Mouse (Mus musculus) embryonic facial prominence, embryonic 14.5 days (tissue): ENCODE data around the gene Gys1. TPM values are rescaled to one million over a fixed set of nuclear protein-coding genes. Genes with fewer than 3 reads are reported as not detected.
"Not testable (repeated sequence)": the region's sequence is repeated elsewhere in the genome, so short reads cannot be mapped to it uniquely, and the experiment has no call there.

ENCODE experiments used
- ATAC-seq: fragments of 200-750 bp; cut with Nextera tagmentation; 2 replicates; pipeline ENCODE4 v1.8.0; 2017; ENCODE audit warnings: low read depth, moderate number of reproducible peaks, moderate TSS enrichment
- DNase-seq: peaks from one replicate; pipeline ENCODE4 v3.0.0-alpha.2; 2015; ENCODE audit warnings: low spot score
- H3K27ac ChIP-seq: fragments of 300-500 bp; sonication (generic); replicated peaks from 2 replicates; pipeline ENCODE4 v1.5.1; 2014; ENCODE audit warnings: low read depth, mild to moderate bottlenecking, low read length, moderate library complexity
- H3K27me3 ChIP-seq: fragments of 300-500 bp; sonication (generic); replicated peaks from 2 replicates; pipeline ENCODE4 v1.6.1; 2014; ENCODE audit warnings: low read length; ENCODE audit not compliant: control insufficient read depth, insufficient read depth
- H3K36me3 ChIP-seq: fragments of 300-500 bp; sonication (generic); 2 replicates; pipeline ENCODE4 v1.6.1; 2014; ENCODE audit warnings: low read length, mixed read lengths; ENCODE audit not compliant: control insufficient read depth, insufficient read depth
- H3K4me1 ChIP-seq: fragments of 300-500 bp; sonication (generic); 2 replicates; pipeline ENCODE4 v1.6.1; 2014; ENCODE audit warnings: antibody characterized with exemption, low read length; ENCODE audit not compliant: control insufficient read depth, insufficient read depth
- H3K4me2 ChIP-seq: fragments of 300-500 bp; sonication (generic); 2 replicates; pipeline ENCODE4 v1.6.1; 2014; ENCODE audit warnings: low read depth, mild to moderate bottlenecking, low read length, moderate library complexity, mixed read lengths
- H3K4me3 ChIP-seq: fragments of 300-500 bp; sonication (generic); 2 replicates; pipeline ENCODE4 v1.5.1; 2014; ENCODE audit warnings: low read depth, mild to moderate bottlenecking, low read length
- H3K9ac ChIP-seq: fragments of 300-500 bp; sonication (generic); 2 replicates; pipeline ENCODE4 v1.6.1; 2014; ENCODE audit warnings: low read depth, mild to moderate bottlenecking, low read length, moderate library complexity, mixed read lengths
- H3K9me3 ChIP-seq: fragments of 300-500 bp; sonication (generic); 2 replicates; pipeline ENCODE4 v1.6.1; 2016; ENCODE audit warnings: low read length; ENCODE audit not compliant: control insufficient read depth
- WGBS: fragments of 180-500 bp; shearing (Covaris S2); extraction: QIAGEN DNeasy Blood & Tissue Kit; methylation state at CpG from one replicate; pipeline ENCODE4 v1.1.7; 2014; 5-methylcytosine and 5-hydroxymethylcytosine counted together
- polyA plus RNA-seq: library from polyadenylated mRNA; unstranded; fragments of >200 nt; fragmentation: Nextera tagmentation; extraction: Ambion mirVana; gene quantifications from 2 replicates; pipeline ENCODE4 v1.2.1, GENCODE M21; 2014

Gene Gys1
- polyA plus RNA-seq, result 39.3 TPM in 2 replicates

- WGBS, result under 1% methylated on average over 39 of the region's 45 CpGs
- ATAC-seq, result peak; percentile 96
- Histone ChIP-seq H3K4me1 (peaks cover 31% of the 10 kb centered on the region), H3K27ac (peak within 1 kb of the TSS; percentile 90), H3K27me3 (no peaks in the 10 kb centered on the region), H3K4me2 (peak within 1 kb of the TSS; percentile 81), H3K9ac (peak within 1 kb of the TSS; percentile 87), H3K36me3 (peaks cover 27% of the 10 kb centered on the region), H3K9me3 (no peaks in the 10 kb centered on the region), H3K4me3 (peak within 1 kb of the TSS; percentile 67)
- peak; percentile 99 for DNase-seq
These were observed at the start of gene Gys1 for GRCm38 (mm10) chr7:45434203-45435015. Gys1 (plus strand) TSS chr7:45434844.

DNA sequence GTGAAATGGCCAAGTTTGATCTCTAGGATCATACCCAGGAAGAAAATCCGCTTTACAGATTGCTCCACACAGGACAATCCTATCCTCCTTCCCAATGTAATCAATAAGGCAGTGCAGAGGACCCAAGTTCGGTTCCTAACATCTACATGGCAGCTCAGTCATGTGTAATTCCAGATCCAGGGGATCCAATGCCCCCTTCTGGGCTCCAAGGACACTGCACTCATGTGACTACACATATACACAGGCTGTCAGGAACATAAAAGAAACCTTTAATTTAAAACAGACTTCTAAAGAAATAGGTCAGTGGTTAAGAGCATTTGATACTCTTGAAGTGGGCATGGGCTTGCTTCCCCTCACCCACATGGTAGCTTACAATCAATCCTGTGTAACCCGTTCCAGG is 48.6 kb upstream of the Gys1 start:
- H3K4me1 ChIP-seq, result no peaks in the 10 kb centered on the region
- no peak overlapping the region for H3K4me2 ChIP-seq
- DNase-seq, result no peak
- 67% methylated on average over 3 of the region's 3 CpGs for WGBS
- no peak overlapping the region for H3K9ac ChIP-seq
- no peak for ATAC-seq
- H3K27ac ChIP-seq, result no peak overlapping the region
- H3K4me3 ChIP-seq, result no peak overlapping the region
- H3K9me3 ChIP-seq, result no peaks in the 10 kb centered on the region
- H3K36me3 ChIP-seq, result peaks cover 100% of the 10 kb centered on the region
- H3K27me3 ChIP-seq, result no peaks in the 10 kb centered on the region

GRCm38 (mm10) chr7:45395129-45395541 is 39.5 kb upstream of the Gys1 start:
- no peaks in the 10 kb centered on the region for H3K9me3 ChIP-seq
- peak overlapping the region; percentile 97 for H3K4me2 ChIP-seq
- 1% methylated on average over 17 of the region's 20 CpGs for WGBS
- H3K27me3 ChIP-seq, result no peaks in the 10 kb centered on the region
- peaks cover 10% of the 10 kb centered on the region for H3K4me1 ChIP-seq
- peaks cover 29% of the 10 kb centered on the region for H3K36me3 ChIP-seq
- H3K4me3 ChIP-seq, result peak overlapping the region; percentile 79
- ATAC-seq (peak; percentile 65), DNase-seq (peak; percentile 91)
- H3K27ac ChIP-seq, result peak overlapping the region; percentile 99
- H3K9ac ChIP-seq, result peak overlapping the region; percentile 95

GRCm38 (mm10) chr7:45395578-45396336 is 38.9 kb upstream of the Gys1 start, which contains the start of gene Snrnp70:
Snrnp70 (minus strand) TSS chr7:45395742.
- under 1% methylated on average over 60 of the region's 60 CpGs for WGBS
- peak; percentile 97 for ATAC-seq

GRCm38 (mm10) chr7:45396337-45396775 is 38.3 kb upstream of the Gys1 start:
- H3K4me2 ChIP-seq, result peak overlapping the region; percentile 64
- peaks cover 10% of the 10 kb centered on the region for H3K4me1 ChIP-seq
- 11% methylated on average over 3 of the region's 3 CpGs for WGBS
- H3K4me3 ChIP-seq, result peak overlapping the region; percentile 79
- peak overlapping the region; percentile 76 for H3K27ac ChIP-seq
- peaks cover 19% of the 10 kb centered on the region for H3K36me3 ChIP-seq
- 0 out of 2 replicates have a peak overlapping the region, but pooled peaks have one; percentile 64 for H3K9ac ChIP-seq
- not testable (repeated sequence) for DNase-seq, H3K9me3 ChIP-seq, H3K27me3 ChIP-seq
- ATAC-seq, result peak; percentile 38

More at GRCm38 (mm10) chr7:45395578-45396336, 38.9 kb upstream of the Gys1 start, which contains the start of gene Snrnp70:
- peak; percentile 100 for DNase-seq
- peak within 1 kb of the TSS; percentile 79 for H3K4me3 ChIP-seq
- no peaks in the 10 kb centered on the region for H3K27me3 ChIP-seq
- peaks cover 23% of the 10 kb centered on the region for H3K36me3 ChIP-seq
- peaks cover 10% of the 10 kb centered on the region for H3K4me1 ChIP-seq
- H3K4me2 ChIP-seq, result peak within 1 kb of the TSS; percentile 97
- H3K9ac ChIP-seq, result peak within 1 kb of the TSS; percentile 95
- no peaks in the 10 kb centered on the region for H3K9me3 ChIP-seq
- peak within 1 kb of the TSS; percentile 99 for H3K27ac ChIP-seq

- Histone ChIP-seq H3K4me2 (no peak overlapping the region), H3K27me3 (no peaks in the 10 kb centered on the region), H3K36me3 (peaks cover 16% of the 10 kb centered on the region), H3K4me3 (no peak overlapping the region), H3K9ac (no peak overlapping the region), H3K27ac (no peak overlapping the region), H3K9me3 (no peaks in the 10 kb centered on the region), H3K4me1 (peaks cover 10% of the 10 kb centered on the region)
- WGBS, result 75% methylated on average over 2 of the region's 2 CpGs
- no peak for ATAC-seq
- no peak for DNase-seq
These were observed 37.9 kb upstream of the Gys1 start for GRCm38 (mm10) chr7:45396787-45397186.

DNA sequence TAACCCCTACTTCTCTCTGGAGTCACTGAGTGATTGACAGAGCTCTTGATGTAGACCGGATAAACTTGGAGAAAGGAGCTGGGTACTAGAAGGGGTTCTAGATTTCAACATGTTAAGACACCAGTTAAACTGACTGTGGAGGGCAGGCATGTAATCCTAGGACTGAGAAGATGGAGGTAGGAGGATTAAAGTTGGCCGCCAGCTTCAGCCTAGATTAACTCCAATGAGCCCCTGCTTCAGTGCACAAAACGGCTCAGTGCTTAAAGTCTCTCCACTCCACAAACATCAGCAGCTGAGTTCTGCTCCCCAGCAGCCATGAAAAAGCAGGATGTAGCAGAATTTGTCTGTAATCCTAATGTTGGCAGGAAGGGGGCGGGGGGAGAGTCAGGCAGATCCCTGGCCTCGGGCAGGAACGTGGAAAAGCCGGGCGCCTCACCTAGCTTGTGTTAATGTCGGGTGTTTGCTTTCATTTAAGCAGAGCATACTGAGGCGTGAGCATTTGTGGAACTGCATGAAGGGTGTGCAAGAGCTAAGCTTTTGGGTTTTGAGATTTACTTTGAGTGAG is 33.0 kb upstream of the Gys1 start:
- Histone ChIP-seq H3K4me2 (no peak overlapping the region), H3K27me3 (peaks cover 18% of the 10 kb centered on the region), H3K9me3 (no peaks in the 10 kb centered on the region), H3K36me3 (no peaks in the 10 kb centered on the region), H3K27ac (no peak overlapping the region), H3K4me3 (no peak overlapping the region), H3K4me1 (peaks cover 8% of the 10 kb centered on the region; the same call in 1 of the 2 replicates), H3K9ac (no peak overlapping the region)
- WGBS, result 56% methylated on average over 10 of the region's 10 CpGs
- DNase-seq (no peak), ATAC-seq (no peak)

DNA sequence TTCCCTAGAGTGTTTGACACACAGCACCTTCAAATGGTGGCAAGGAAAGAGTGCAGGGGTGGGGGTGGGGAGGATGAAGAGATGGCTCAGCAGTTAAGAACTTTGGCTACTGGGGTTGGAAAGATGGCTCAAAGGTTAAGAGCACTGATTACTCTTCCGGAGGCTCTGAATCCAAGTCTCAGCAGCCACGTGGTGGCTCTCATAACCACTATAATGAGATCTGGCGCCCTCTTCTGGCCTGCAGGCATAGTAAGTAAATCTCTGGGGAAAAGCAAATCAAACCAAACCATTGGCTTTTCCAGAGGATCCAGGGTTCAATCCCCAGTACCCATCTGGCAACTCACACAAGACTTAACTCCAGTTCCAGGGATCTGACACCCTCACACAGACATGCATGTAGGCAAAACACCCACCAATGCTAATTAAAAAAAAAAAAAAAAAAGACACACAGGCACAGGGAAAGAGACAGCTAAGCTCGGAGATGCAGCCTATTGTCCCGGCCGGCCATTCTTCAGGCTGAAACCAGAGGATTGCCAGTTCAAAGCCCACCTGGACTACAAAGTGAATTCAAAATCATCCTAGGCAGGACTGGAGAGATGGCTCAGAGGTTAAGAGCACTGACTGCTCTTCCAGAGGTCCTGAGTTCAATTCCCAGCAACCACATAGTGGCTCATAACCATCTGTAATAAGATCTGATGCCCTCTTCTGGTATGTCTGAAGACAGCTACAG is 30.9 kb upstream of the Gys1 start:
- ATAC-seq (no peak), DNase-seq (peak; percentile 68)
- Histone ChIP-seq H3K36me3 (no peaks in the 10 kb centered on the region), H3K27me3 (peaks cover 39% of the 10 kb centered on the region), H3K9me3 (no peaks in the 10 kb centered on the region), H3K27ac (no peak overlapping the region), H3K9ac (no peak overlapping the region), H3K4me1 (peaks cover 10% of the 10 kb centered on the region; the same call in 1 of the 2 replicates), H3K4me2 (no peak overlapping the region), H3K4me3 (no peak overlapping the region)
- WGBS, result 44% methylated on average over 6 of the region's 6 CpGs
